Mouse (Mus musculus) heart, embryonic 11.5 days (tissue): ENCODE measurements around the gene Nxf1. TPM values are rescaled to one million over a fixed set of nuclear protein-coding genes. Genes with fewer than 3 reads are reported as not detected.
"Not testable (repeated sequence)": the region's sequence is repeated elsewhere in the genome, so short reads cannot be mapped to it uniquely, and the experiment has no call there.

Experiments
- ATAC-seq: fragments of 200-750 bp; cut with Nextera tagmentation; replicated peaks from 2 replicates; pipeline ENCODE4 v1.8.0; 2017; ENCODE audit warnings: moderate library complexity; ENCODE audit not compliant: insufficient number of reproducible peaks, low FRiP score, low TSS enrichment
- H3K27ac ChIP-seq: fragments of 300-500 bp; sonication (generic); 2 replicates; pipeline ENCODE4 v1.5.1; 2014; ENCODE audit warnings: mild to moderate bottlenecking, low read depth, low read length
- H3K27me3 ChIP-seq: fragments of 300-500 bp; sonication (generic); 2 replicates; pipeline ENCODE4 v1.6.1; 2014; ENCODE audit warnings: mild to moderate bottlenecking, low read length, mixed read lengths; ENCODE audit not compliant: control insufficient read depth, insufficient read depth
- H3K36me3 ChIP-seq: fragments of 300-500 bp; sonication (generic); 2 replicates; pipeline ENCODE4 v1.6.1; 2014; ENCODE audit warnings: mild to moderate bottlenecking, low read length, moderate library complexity, mixed read lengths; ENCODE audit not compliant: control insufficient read depth, insufficient read depth
- H3K4me1 ChIP-seq: fragments of 300-500 bp; sonication (generic); 2 replicates; pipeline ENCODE4 v1.6.1; 2014; ENCODE audit warnings: low read length; ENCODE audit not compliant: control insufficient read depth, insufficient read depth
- H3K4me2 ChIP-seq: fragments of 300-500 bp; sonication (generic); 2 replicates; pipeline ENCODE4 v1.6.1; 2014; ENCODE audit warnings: mild to moderate bottlenecking, moderate library complexity
- H3K4me3 ChIP-seq: fragments of 300-500 bp; sonication (generic); 2 replicates; pipeline ENCODE4 v1.5.1; 2014; ENCODE audit warnings: low read depth, low read length
- H3K9ac ChIP-seq: fragments of 300-500 bp; sonication (generic); 2 replicates; pipeline ENCODE4 v1.6.1; 2014; ENCODE audit warnings: mild to moderate bottlenecking, low read depth, low read length, moderate library complexity
- H3K9me3 ChIP-seq: fragments of 300-500 bp; sonication (generic); replicated peaks from 2 replicates; pipeline ENCODE4 v1.6.1; 2016; ENCODE audit warnings: low read length; ENCODE audit not compliant: control insufficient read depth
- WGBS: fragments of 180-500 bp; shearing (Covaris S2); extraction: QIAGEN DNeasy Blood & Tissue Kit; methylation state at CpG from one replicate; pipeline ENCODE4 v1.1.7; 2014; ENCODE audit not compliant: insufficient replicate concordance; 5-methylcytosine and 5-hydroxymethylcytosine counted together
- polyA plus RNA-seq: library from polyadenylated mRNA; unstranded; fragments of >200 nt; fragmentation: Nextera tagmentation; extraction: Ambion mirVana; gene quantifications from 2 replicates; pipeline ENCODE4 v1.2.1, GENCODE M21; 2014

Nxf1 gene
- polyA plus RNA-seq, 1 experiment from 2014 or later, result 126 TPM

GRCm38 (mm10) chr19:8728335-8729099, 28.4 kb upstream of the Nxf1 start:
- not testable (repeated sequence) for ATAC-seq
- 43% methylated on average over 3 of the region's 3 CpGs for WGBS

DNA sequence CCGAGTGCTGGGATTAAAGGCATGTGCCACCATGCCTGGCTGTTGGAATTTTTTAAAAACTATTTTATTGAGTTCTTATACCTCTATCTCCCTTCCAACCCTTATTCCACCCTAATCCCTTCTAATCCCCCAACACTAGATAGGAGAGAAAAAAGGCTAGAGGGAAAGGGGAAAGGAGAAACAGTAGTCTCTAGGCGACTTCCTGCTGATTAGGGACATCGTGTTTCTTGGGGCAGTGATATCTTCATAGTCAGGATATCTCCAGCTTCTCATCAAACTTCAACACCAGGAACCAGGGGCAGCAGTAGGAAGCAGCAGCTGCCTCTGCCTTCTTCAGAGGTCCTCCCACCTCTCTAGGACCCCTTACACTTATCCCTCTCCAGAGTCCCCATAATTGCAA, 22.5 kb upstream of the Nxf1 start:
- Histone ChIP-seq H3K27ac (no peak overlapping the region), H3K27me3 (no peaks in the 10 kb centered on the region), H3K4me1 (no peaks in the 10 kb centered on the region), H3K4me3 (no peak overlapping the region), H3K9me3 (no peaks in the 10 kb centered on the region), H3K9ac (no peak overlapping the region), H3K4me2 (no peak overlapping the region), H3K36me3 (peaks cover 11% of the 10 kb centered on the region)
- ATAC-seq, result no peak
- WGBS, result 56% methylated on average over 3 of the region's 3 CpGs

More at GRCm38 (mm10) chr19:8728335-8729099, 28.4 kb upstream of the Nxf1 start:
- H3K36me3 ChIP-seq, result peaks cover 20% of the 10 kb centered on the region
- H3K4me2 ChIP-seq, H3K4me1 ChIP-seq, H3K4me3 ChIP-seq, H3K27ac ChIP-seq, H3K27me3 ChIP-seq, H3K9me3 ChIP-seq, H3K9ac ChIP-seq: not testable (repeated sequence)

GRCm38 (mm10) chr19:8735389-8736159, 21.3 kb upstream of the Nxf1 start, which contains the start of gene Wdr74:
Gene Wdr74, plus strand, starts transcription at chr19:8735827.
- Histone ChIP-seq H3K4me1 (no peaks in the 10 kb centered on the region), H3K9ac (peak within 1 kb of the TSS; percentile 70), H3K27ac (peak within 1 kb of the TSS; percentile 5; the same call in 1 of the 2 replicates), H3K9me3 (no peaks in the 10 kb centered on the region), H3K27me3 (no peaks in the 10 kb centered on the region), H3K36me3 (peaks cover 19% of the 10 kb centered on the region), H3K4me3 (peak within 1 kb of the TSS; percentile 79), H3K4me2 (peak within 1 kb of the TSS; percentile 76)
- WGBS, result 0% methylated on average over 32 of the region's 32 CpGs
- peak; percentile 84 for ATAC-seq

DNA sequence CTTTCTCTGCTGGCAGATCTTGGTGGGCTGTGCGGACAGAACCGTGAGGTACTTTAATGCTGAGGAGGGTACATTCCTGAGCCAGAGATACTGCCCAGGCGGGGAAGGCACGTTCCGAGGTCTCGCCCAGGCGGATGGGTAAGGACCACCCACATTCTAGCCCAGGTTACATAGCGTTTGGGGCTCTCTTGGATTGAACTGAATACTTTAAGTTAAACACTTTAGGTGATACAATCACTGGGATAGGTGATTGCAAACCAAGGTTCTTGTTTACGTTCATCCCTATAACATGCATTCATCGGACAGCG, 20.8 kb upstream of the Nxf1 start:
- WGBS, result 2% methylated on average over 11 of the region's 11 CpGs
- H3K4me1 ChIP-seq, result 0 out of 2 replicates have a peak, but pooled peaks cover 4% of the 10 kb centered on the region
- no peaks in the 10 kb centered on the region for H3K27me3 ChIP-seq
- peak overlapping the region; percentile 70 for H3K9ac ChIP-seq
- ATAC-seq, result peak; percentile 29; the same call in 1 of the 2 replicates
- H3K36me3 ChIP-seq, result peaks cover 19% of the 10 kb centered on the region
- H3K27ac ChIP-seq, result no peak overlapping the region
- H3K9me3 ChIP-seq, result no peaks in the 10 kb centered on the region
- peak overlapping the region; percentile 76 for H3K4me2 ChIP-seq
- peak overlapping the region; percentile 79 for H3K4me3 ChIP-seq

- no peaks in the 10 kb centered on the region for H3K9me3 ChIP-seq
- H3K9ac ChIP-seq, result no peak overlapping the region
- no peak overlapping the region for H3K4me2 ChIP-seq
- ATAC-seq, result no peak
- no peak overlapping the region for H3K27ac ChIP-seq
- 87% methylated on average over 7 of the region's 7 CpGs for WGBS
- H3K36me3 ChIP-seq, result peaks cover 27% of the 10 kb centered on the region
- H3K4me3 ChIP-seq, result no peak overlapping the region
- no peaks in the 10 kb centered on the region for H3K27me3 ChIP-seq
- peaks cover 12% of the 10 kb centered on the region for H3K4me1 ChIP-seq
Observed at GRCm38 (mm10) chr19:8738911-8739310, 18.0 kb upstream of the Nxf1 start.

DNA sequence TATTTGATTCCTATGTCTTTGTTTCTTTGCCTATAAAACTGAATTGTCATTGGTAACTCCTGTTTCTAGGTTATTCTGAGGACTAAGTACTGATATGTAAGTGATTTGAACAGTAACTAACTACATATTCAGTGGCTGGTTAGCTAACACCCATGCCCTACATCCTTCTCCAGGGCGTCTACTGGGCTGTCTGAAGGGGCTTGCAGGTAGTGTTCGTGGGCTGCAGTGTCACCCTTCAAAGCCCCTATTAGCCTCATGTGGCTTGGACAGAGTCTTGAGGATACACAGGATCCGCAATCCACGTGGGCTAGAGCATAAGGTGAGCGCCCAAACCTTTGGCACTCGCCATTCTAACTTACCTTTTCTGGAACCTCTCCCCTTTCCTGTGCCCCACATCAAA, 17.2 kb upstream of the Nxf1 start:
- Histone ChIP-seq H3K27ac (no peak overlapping the region), H3K36me3 (peaks cover 28% of the 10 kb centered on the region), H3K4me1 (peaks cover 12% of the 10 kb centered on the region), H3K27me3 (no peaks in the 10 kb centered on the region), H3K9ac (no peak overlapping the region), H3K9me3 (no peaks in the 10 kb centered on the region), H3K4me3 (no peak overlapping the region), H3K4me2 (no peak overlapping the region)
- 89% methylated on average over 6 of the region's 6 CpGs for WGBS
- no peak for ATAC-seq

GRCm38 (mm10) chr19:8740603-8741002, 16.3 kb upstream of the Nxf1 start, which contains the start of gene 1700092M07Rik:
Gene 1700092M07Rik, plus strand, starts transcription at chr19:8740718.
- Histone ChIP-seq H3K9ac (peak within 1 kb of the TSS; percentile 91), H3K4me1 (peaks cover 12% of the 10 kb centered on the region), H3K27me3 (no peaks in the 10 kb centered on the region), H3K4me3 (peak within 1 kb of the TSS; percentile 98), H3K9me3 (no peaks in the 10 kb centered on the region), H3K27ac (peak within 1 kb of the TSS; percentile 97), H3K4me2 (peak within 1 kb of the TSS; percentile 88), H3K36me3 (peaks cover 34% of the 10 kb centered on the region)
- no peak for ATAC-seq
- WGBS, result 70% methylated on average over 14 of the region's 14 CpGs

DNA sequence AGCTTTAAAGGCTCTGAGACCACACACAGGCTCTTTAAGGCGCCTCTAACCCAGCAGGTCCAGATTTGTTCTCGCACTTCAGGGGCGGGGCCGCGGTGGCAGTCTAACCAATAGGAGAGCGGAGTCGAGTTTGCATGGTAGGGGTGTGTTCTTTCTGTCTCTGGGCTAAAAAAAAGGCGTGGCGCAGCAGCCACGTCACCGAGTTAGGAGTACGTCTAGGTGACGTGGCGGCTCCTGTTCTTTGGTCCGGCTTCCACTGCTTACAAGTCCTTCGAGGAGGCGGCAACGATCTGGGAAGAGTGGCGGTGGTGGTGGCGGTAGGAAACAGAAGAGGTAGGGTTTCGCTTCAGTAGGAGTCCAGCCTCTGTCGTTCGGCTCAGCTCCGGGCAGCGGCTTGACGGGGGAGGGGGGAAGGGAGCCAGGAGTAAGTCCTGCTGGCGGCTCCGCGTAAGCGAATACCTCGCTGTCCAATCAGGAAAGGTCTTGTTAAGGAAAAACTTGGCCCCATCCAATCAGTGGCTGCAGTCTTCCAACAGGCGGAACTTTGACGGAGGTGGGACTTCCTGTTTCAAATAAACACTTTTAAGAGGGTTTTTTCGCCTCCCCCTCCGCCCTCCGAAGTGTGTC, 15.5 kb upstream of the Nxf1 start, which contains the start of gene Stx5a:
Gene Stx5a, plus strand, starts transcription at position 171 of the 627 bp plus-strand sequence.
- under 1% methylated on average over 36 of the region's 36 CpGs for WGBS
- Histone ChIP-seq H3K4me2 (peak within 1 kb of the TSS; percentile 88), H3K36me3 (peaks cover 38% of the 10 kb centered on the region), H3K9me3 (no peaks in the 10 kb centered on the region), H3K4me3 (peak within 1 kb of the TSS; percentile 98), H3K27me3 (no peaks in the 10 kb centered on the region), H3K4me1 (peaks cover 12% of the 10 kb centered on the region), H3K9ac (peak within 1 kb of the TSS; percentile 91), H3K27ac (peak within 1 kb of the TSS; percentile 97)
- peak; percentile 98 for ATAC-seq
